Mouse (Mus musculus): ENCODE measurements around the gene Mamstr. TPM values are rescaled to one million over a fixed set of nuclear protein-coding genes. Genes with fewer than 3 reads are reported as not detected.
A peak's percentile ranks its signal among the peaks of the same experiment; 100 is the strongest.

Gene Mamstr
- total RNA-seq, 2 experiments from 2014 or later = 3.5 to 3.9 TPM

GRCm38 (mm10) chr7:45630064-45630907 lies 9.5 kb upstream of the Mamstr start:
- Histone ChIP-seq H3K27ac (no peak overlapping the region), H3K4me3 (no peak overlapping the region)
- TF ChIP-seq CTCF (IDR thresholded peaks at IDR 0.05) = no peak
- intact Hi-C loops (cut with DNase I) = no loop called here
- DNase-seq (ENCODE audit: extremely low spot score in 1 of 2, low spot score in 2 of 2) = no peak

- Histone ChIP-seq H3K4me3 (peak overlapping the region; percentile 34), H3K27ac (peak overlapping the region; percentile 64)
- intact Hi-C loops (cut with DNase I) = no loop called here
- TF ChIP-seq CTCF (IDR thresholded peaks at IDR 0.05) = peak; percentile 44
- peak in 1 of 2 experiments; percentile 36 for DNase-seq (ENCODE audit: extremely low spot score in 1 of 2, low spot score in 2 of 2)
These were observed 7.3 kb upstream of the Mamstr start for GRCm38 (mm10) chr7:45632499-45632898.

- H3K27ac ChIP-seq = no peak overlapping the region
- intact Hi-C loops (cut with DNase I) = no loop called here
- no peak for TF ChIP-seq CTCF (IDR thresholded peaks at IDR 0.05)
- H3K4me3 ChIP-seq = no peak overlapping the region
- no peak for DNase-seq (ENCODE audit: extremely low spot score in 1 of 2, low spot score in 2 of 2)
These were observed 4.7 kb upstream of the Mamstr start for GRCm38 (mm10) chr7:45634946-45635681.

- no peak for TF ChIP-seq CTCF (IDR thresholded peaks at IDR 0.05)
- intact Hi-C loops (cut with DNase I) = no loop called here
- no peak overlapping the region for H3K27ac ChIP-seq
- no peak overlapping the region for H3K4me3 ChIP-seq
- no peak for DNase-seq (ENCODE audit: extremely low spot score in 1 of 2, low spot score in 2 of 2)
These were observed 3.8 kb upstream of the Mamstr start for GRCm38 (mm10) chr7:45635711-45636688.

GRCm38 (mm10) chr7:45637710-45638109 lies 2.1 kb upstream of the Mamstr start:
- no peak for TF ChIP-seq CTCF (IDR thresholded peaks at IDR 0.05)
- no peak for DNase-seq (ENCODE audit: extremely low spot score in 1 of 2, low spot score in 2 of 2)
- intact Hi-C loops (cut with DNase I) = no loop called here
- Histone ChIP-seq H3K27ac (no peak overlapping the region; the same call in 1 of the 2 replicates), H3K4me3 (peak overlapping the region; percentile 43)

- no peak for TF ChIP-seq CTCF (IDR thresholded peaks at IDR 0.05)
- Histone ChIP-seq H3K27ac (peak overlapping the region; percentile 67), H3K4me3 (peak overlapping the region; percentile 43)
- intact Hi-C loops (cut with DNase I) = no loop called here
- DNase-seq (ENCODE audit: extremely low spot score in 1 of 2, low spot score in 2 of 2) = peak; percentile 93 to 94
These were observed 965 bp upstream of the Mamstr start for GRCm38 (mm10) chr7:45638623-45639401.

- Histone ChIP-seq H3K27ac (peak overlapping the region; percentile 44; the same call in 1 of the 2 replicates), H3K4me3 (no peak overlapping the region)
- TF ChIP-seq CTCF (IDR thresholded peaks at IDR 0.05) = no peak
- intact Hi-C loops (cut with DNase I) = no loop called here
- DNase-seq (ENCODE audit: extremely low spot score in 1 of 2, low spot score in 2 of 2) = no peak
These were observed 597 bp downstream of the Mamstr start for GRCm38 (mm10) chr7:45640191-45640957.

GRCm38 (mm10) chr7:45641391-45642040 lies 1.7 kb downstream of the Mamstr start:
- no peak for TF ChIP-seq CTCF (IDR thresholded peaks at IDR 0.05)
- H3K4me3 ChIP-seq = no peak overlapping the region
- intact Hi-C loops (cut with DNase I) = no loop called here
- no peak overlapping the region for H3K27ac ChIP-seq
- no peak for DNase-seq (ENCODE audit: extremely low spot score in 1 of 2, low spot score in 2 of 2)

- intact Hi-C loops (cut with DNase I) = no loop called here
- Histone ChIP-seq H3K4me3 (no peak overlapping the region), H3K27ac (no peak overlapping the region)
- DNase-seq (ENCODE audit: extremely low spot score in 1 of 2, low spot score in 2 of 2) = no peak
- TF ChIP-seq CTCF (IDR thresholded peaks at IDR 0.05) = no peak
These were observed 2.3 kb downstream of the Mamstr start for GRCm38 (mm10) chr7:45642083-45642482.
